Mouse (Mus musculus) embryonic fibroblast, embryonic 13.5 days (primary cell): Measurements from ENCODE around the gene Pde4d.

Experiments
- CTCF ChIP-seq: IDR thresholded peaks from 2 replicates; pipeline ENCODE4 v1.5.1; 2011; ENCODE audit warnings: mild to moderate bottlenecking, control low read depth, low read length, moderate library complexity, borderline replicate concordance; ENCODE audit not compliant: insufficient read depth
- POLR2A ChIP-seq: IDR thresholded peaks from 2 replicates; pipeline ENCODE4 v1.6.1; 2011; ENCODE audit warnings: low read depth, mild to moderate bottlenecking, control low read depth, low read length, moderate library complexity

DNA sequence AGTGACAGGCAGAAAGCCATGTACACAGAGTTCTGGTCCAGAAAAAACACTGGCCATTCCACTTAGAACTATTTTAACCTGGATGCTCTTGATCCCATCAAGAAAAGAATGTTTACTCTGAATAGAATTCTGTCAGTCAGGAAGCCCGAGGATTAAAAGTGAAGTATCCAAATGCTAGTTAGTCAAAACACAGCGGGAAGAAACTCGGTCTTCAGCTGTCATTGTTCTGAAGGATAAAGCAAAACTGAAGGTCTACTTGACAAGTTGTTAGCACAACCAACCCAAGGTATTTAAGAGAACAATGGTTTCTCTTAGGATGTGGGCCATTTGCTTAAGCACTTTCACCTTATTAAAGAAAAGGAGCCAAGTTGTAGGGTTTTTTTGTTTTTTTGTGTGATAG is 1327.2 kb downstream of the Pde4d start:
- TF ChIP-seq CTCF (no peak), POLR2A (no peak)
